Mouse (Mus musculus) MEL (cell line): Measurements from ENCODE around the gene Slc17a1. TPM values are rescaled to one million over a fixed set of nuclear protein-coding genes. Genes with fewer than 3 reads are reported as not detected.
A peak's percentile ranks its signal among the peaks of the same experiment; 100 is the strongest.

Source experiments
- DNase-seq: peaks from one replicate; pipeline ENCODE4 v3.0.0; 2011; ENCODE audit warnings: low read depth, low spot score
- H3K27ac ChIP-seq: 2 replicates; pipeline ENCODE4 v1.5.1; 2012; ENCODE audit warnings: low read depth, mild to moderate bottlenecking, control low read depth, low read length, moderate library complexity; ENCODE audit not compliant: control insufficient read depth
- H3K27me3 ChIP-seq, 2 experiments: fragments of 150-350 bp in 1 of 2; sonication (generic) in 1 of 2; 2 replicates each; pipeline ENCODE4 v1.6.1; 2012; ENCODE audit warnings: low read length in 2 of 2, mild to moderate bottlenecking in 2 of 2, improper control_type of control experiment in 1 of 2, moderate library complexity in 1 of 2; ENCODE audit not compliant: insufficient read depth in 2 of 2, control insufficient read depth in 1 of 2
- H3K36me3 ChIP-seq, 2 experiments: 2 replicates each; pipeline ENCODE4 v1.6.1; 2012 to 2014; ENCODE audit warnings: low read length in 2 of 2, improper control_type of control experiment in 1 of 2, inconsistent platforms in 1 of 2, mild to moderate bottlenecking in 1 of 2; ENCODE audit not compliant: insufficient read depth in 2 of 2, control insufficient read depth in 1 of 2
- H3K4me1 ChIP-seq, 2 experiments: fragments of 150-350 bp in 1 of 2; sonication (generic) in 1 of 2; 2 replicates each; pipeline ENCODE4 v1.6.1; 2012; ENCODE audit warnings: low read length in 2 of 2, improper control_type of control experiment in 1 of 2, mild to moderate bottlenecking in 1 of 2; ENCODE audit not compliant: insufficient read depth in 2 of 2, control insufficient read depth in 1 of 2
- H3K4me3 ChIP-seq, 2 experiments: fragments of 150-350 bp in 1 of 2; sonication (generic) in 1 of 2; 2 replicates each; pipeline ENCODE4 v1.5.1; 2012; ENCODE audit warnings: low read depth in 2 of 2, low read length in 2 of 2, mild to moderate bottlenecking in 2 of 2, moderate library complexity in 2 of 2, control low read depth in 1 of 2, improper control_type of control experiment in 1 of 2; ENCODE audit not compliant: control insufficient read depth in 1 of 2, insufficient read depth in 1 of 2
- H3K79me2 ChIP-seq: 2 replicates; pipeline ENCODE4 v1.6.1; 2012; ENCODE audit warnings: mild to moderate bottlenecking, low read length, moderate library complexity; ENCODE audit not compliant: control insufficient read depth, poor library complexity, insufficient read depth
- H3K9ac ChIP-seq: 2 replicates; pipeline ENCODE4 v1.6.1; 2012; ENCODE audit warnings: low read depth, mild to moderate bottlenecking, control low read depth, low read length, moderate library complexity; ENCODE audit not compliant: control insufficient read depth, poor library complexity, severe bottlenecking
- H3K9me3 ChIP-seq: fragments of 150-350 bp; sonication (generic); replicated peaks from 2 replicates; pipeline ENCODE4 v1.6.1; 2012; ENCODE audit warnings: mild to moderate bottlenecking, low read length, improper control_type of control experiment, moderate library complexity; ENCODE audit not compliant: insufficient read depth
- BHLHE40 ChIP-seq: IDR thresholded peaks from 2 replicates; pipeline ENCODE4 v1.6.1; 2012; ENCODE audit warnings: low read depth, mild to moderate bottlenecking, inconsistent platforms, low read length, improper control_type of control experiment, borderline replicate concordance
- CHD1 ChIP-seq: IDR thresholded peaks from 2 replicates; pipeline ENCODE4 v1.6.1; 2012; ENCODE audit warnings: low read depth, mild to moderate bottlenecking, inconsistent platforms, low read length, improper control_type of control experiment
- CHD2 ChIP-seq: IDR thresholded peaks from 2 replicates; pipeline ENCODE4 v1.6.1; 2011; ENCODE audit warnings: low read length, improper control_type of control experiment
- CTCF ChIP-seq, 3 experiments: IDR thresholded peaks in 2 of 3; conservative IDR thresholded peaks in 1 of 3; 2 replicates each; pipeline ENCODE4 v1.5.1; 2011 to 2012; ENCODE audit warnings: low read length in 3 of 3, low read depth in 2 of 3, mild to moderate bottlenecking in 2 of 3, improper control_type of control experiment in 1 of 3, inconsistent platforms in 1 of 3, mixed read lengths in 1 of 3, moderate library complexity in 1 of 3; ENCODE audit not compliant: control insufficient read depth in 1 of 3, insufficient read depth in 1 of 3, poor library complexity in 1 of 3, severe bottlenecking in 1 of 3
- E2F4 ChIP-seq: IDR thresholded peaks from 2 replicates; pipeline ENCODE4 v1.6.1; 2011; ENCODE audit warnings: low read depth, low read length, improper control_type of control experiment, borderline replicate concordance
- EP300 ChIP-seq, 2 experiments: IDR thresholded peaks; 2 replicates each; pipeline ENCODE4 v1.6.1; 2011; ENCODE audit warnings: improper control_type of control experiment in 2 of 2, low read length in 2 of 2, low read depth in 1 of 2, mild to moderate bottlenecking in 1 of 2
- HCFC1 ChIP-seq: IDR thresholded peaks from 2 replicates; pipeline ENCODE4 v1.6.1; 2012; ENCODE audit warnings: low read depth, mild to moderate bottlenecking, inconsistent platforms, low read length, improper control_type of control experiment, moderate library complexity
- MEF2A ChIP-seq: IDR thresholded peaks from 2 replicates; pipeline ENCODE4 v1.6.1; 2014; ENCODE audit warnings: low read depth, mild to moderate bottlenecking, inconsistent platforms, low read length, improper control_type of control experiment; ENCODE audit not compliant: poor library complexity, insufficient replicate concordance, severe bottlenecking; ENCODE audit errors: extremely low read depth
- MXI1 ChIP-seq: IDR thresholded peaks from 2 replicates; pipeline ENCODE4 v1.6.1; 2011; ENCODE audit warnings: mild to moderate bottlenecking, low read depth, low read length, improper control_type of control experiment
- MYB ChIP-seq: IDR thresholded peaks from 2 replicates; pipeline ENCODE4 v1.6.1; 2011; ENCODE audit warnings: mild to moderate bottlenecking, low read depth, low read length, improper control_type of control experiment
- POLR2A ChIP-seq, 2 experiments: IDR thresholded peaks; 2 replicates each; pipeline ENCODE4 v1.6.1; 2011 to 2012; ENCODE audit warnings: low read length in 2 of 2, mild to moderate bottlenecking in 2 of 2, control low read depth in 1 of 2, improper control_type of control experiment in 1 of 2, low read depth in 1 of 2, moderate library complexity in 1 of 2; ENCODE audit not compliant: control insufficient read depth in 1 of 2, insufficient read depth in 1 of 2, poor library complexity in 1 of 2
- RAD21 ChIP-seq: IDR thresholded peaks from 2 replicates; pipeline ENCODE4 v1.6.1; 2011; ENCODE audit warnings: mild to moderate bottlenecking, low read depth, low read length, improper control_type of control experiment
- RCOR1 ChIP-seq: IDR thresholded peaks from 2 replicates; pipeline ENCODE4 v1.6.1; 2012; ENCODE audit warnings: low read depth, mild to moderate bottlenecking, inconsistent platforms, low read length, improper control_type of control experiment
- SIN3A ChIP-seq: IDR thresholded peaks from 2 replicates; pipeline ENCODE4 v1.6.1; 2012; ENCODE audit warnings: low read length, improper control_type of control experiment, inconsistent platforms
- SMC3 ChIP-seq: IDR thresholded peaks from 2 replicates; pipeline ENCODE4 v1.6.1; 2011; ENCODE audit warnings: low read depth, low read length, improper control_type of control experiment
- TCF12 ChIP-seq: IDR thresholded peaks from 2 replicates; pipeline ENCODE4 v1.6.1; 2014; ENCODE audit warnings: low read depth, mild to moderate bottlenecking, inconsistent platforms, low read length, improper control_type of control experiment, moderate library complexity
- UBTF ChIP-seq: IDR thresholded peaks from 2 replicates; pipeline ENCODE4 v1.6.1; 2012; ENCODE audit warnings: low read depth, mild to moderate bottlenecking, inconsistent platforms, low read length, improper control_type of control experiment, moderate library complexity, borderline replicate concordance; ENCODE audit not compliant: insufficient read depth
- ZNF384 ChIP-seq: IDR thresholded peaks from 2 replicates; pipeline ENCODE4 v1.6.1; 2012; ENCODE audit warnings: low read depth, mild to moderate bottlenecking, inconsistent platforms, low read length, improper control_type of control experiment
- polyA plus RNA-seq, 2 experiments: library from polyadenylated mRNA; stranded (reverse) in 1 of 2; unstranded in 1 of 2; fragments of >175 nt in 1 of 2; fragments of >200 nt in 1 of 2; gene quantifications; 2 replicates each; pipeline versions ENCODE4 v1.2.1 to v1.2.4; 2012; ENCODE audit warnings: low replicate concordance in 2 of 2, low read depth in 1 of 2; ENCODE audit not compliant: insufficient read length in 2 of 2, insufficient read depth in 1 of 2, missing spikeins in 1 of 2
- total RNA-seq: library from RNA; depleted of rRNA; stranded (reverse); fragments of 300-350 nt; gene quantifications from 2 replicates; pipeline ENCODE4 v1.2.3, GENCODE M21; 2012

Gene Slc17a1
- total and polyA plus RNA-seq, 3 experiments: not detected

DNA sequence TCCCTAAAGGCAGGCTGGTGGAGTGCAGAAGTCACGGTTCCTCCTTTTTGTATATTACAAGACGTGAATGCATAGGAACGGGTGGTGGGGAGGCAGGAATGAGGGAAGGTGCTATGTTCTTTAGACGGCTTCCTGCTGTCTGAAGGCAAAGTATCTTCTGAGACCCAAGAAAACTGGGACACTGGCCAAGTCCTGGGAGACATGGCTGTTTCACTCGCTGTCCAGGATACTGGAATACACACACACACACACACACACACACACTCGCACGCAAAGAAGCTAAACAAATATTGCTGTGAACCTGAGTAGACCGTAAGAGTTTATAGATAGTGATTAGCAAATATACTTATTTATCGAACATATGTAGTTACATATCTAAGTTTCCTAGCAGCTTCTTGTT, 2.8 kb upstream of the Slc17a1 start:
- Histone ChIP-seq H3K27me3 (peaks cover under 1 to 5% of the 10 kb centered on the region in 2 experiments; a peak in 2 of 4 replicates), H3K9me3 (no peaks in the 10 kb centered on the region), H3K9ac (no peak overlapping the region), H3K36me3 (peaks cover 0 to 10% of the 10 kb centered on the region in 2 experiments; a peak in 2 of 4 replicates), H3K79me2 (no peaks in the 10 kb centered on the region), H3K4me3 (no peak overlapping the region), H3K27ac (no peak overlapping the region), H3K4me1 (peaks cover 17 to 33% of the 10 kb centered on the region in 2 experiments; a peak in 3 of 4 replicates)
- DNase-seq: no peak
- TF ChIP-seq MYB (no peak), BHLHE40 (no peak), EP300 (IDR thresholded peaks at IDR 0.05; ENCODE audit: low read depth in 1 of 2, low read length in 2 of 2) (no peak), MEF2A (no peak), MXI1 (no peak), TCF12 (no peak), E2F4 (no peak), SIN3A (no peak), POLR2A (IDR thresholded peaks at IDR 0.05; ENCODE audit: control insufficient read depth in 1 of 2, insufficient read depth in 1 of 2, low read depth in 1 of 2, low read length in 2 of 2, poor library complexity in 1 of 2) (no peak), CHD2 (no peak), CTCF (IDR thresholded peaks at IDR 0.05 in 2 of 3, conservative IDR thresholded peaks at IDR 0.05 in 1 of 3; ENCODE audit: control insufficient read depth in 1 of 3, insufficient read depth in 1 of 3, low read depth in 2 of 3, low read length in 3 of 3, poor library complexity in 1 of 3, severe bottlenecking in 1 of 3) (no peak), HCFC1 (no peak), ZNF384 (no peak)

DNA sequence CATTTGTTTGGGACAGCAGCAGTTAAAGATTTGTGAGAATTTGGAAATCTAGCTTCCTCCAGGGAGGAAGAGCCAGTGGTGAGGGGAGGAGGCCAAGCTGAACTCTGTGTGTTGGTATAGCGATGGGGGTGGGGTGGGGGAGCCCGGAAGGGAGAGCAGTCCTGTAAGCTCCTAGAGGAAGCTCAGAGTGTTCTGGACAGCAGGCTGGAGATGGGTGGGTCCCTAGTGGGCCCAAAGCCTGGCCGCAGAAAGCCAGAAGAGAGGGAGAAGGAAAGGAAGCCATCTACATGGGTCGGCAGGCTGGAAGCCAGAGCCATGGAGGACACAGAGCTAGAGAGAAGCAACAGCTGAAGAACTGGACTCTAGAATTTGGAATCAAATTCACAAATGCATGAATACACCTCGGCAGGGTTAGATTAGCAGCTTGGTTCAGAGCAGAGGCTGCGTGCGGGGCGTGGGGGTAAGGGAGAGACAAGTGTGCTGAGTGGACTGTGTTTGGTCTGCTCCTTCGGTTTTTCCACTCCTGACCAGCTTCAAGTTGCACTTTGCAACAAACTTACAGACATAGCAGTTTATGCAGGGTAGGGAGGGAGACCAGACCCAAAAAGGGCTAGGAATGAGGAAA, 1.4 kb upstream of the Slc17a1 start:
- Histone ChIP-seq H3K27me3 (peaks cover 1 to 2% of the 10 kb centered on the region in 2 experiments; a peak in 2 of 4 replicates), H3K36me3 (peaks cover 0 to 10% of the 10 kb centered on the region in 2 experiments; a peak in 2 of 4 replicates), H3K9me3 (no peaks in the 10 kb centered on the region), H3K9ac (no peak overlapping the region), H3K4me3 (peak overlapping the region in 1 of 2 experiments; percentile 34; a peak in 1 of 4 replicates), H3K27ac (no peak overlapping the region), H3K79me2 (no peaks in the 10 kb centered on the region), H3K4me1 (peaks cover 17 to 28% of the 10 kb centered on the region in 2 experiments; a peak in 3 of 4 replicates)
- no peak for DNase-seq
- TF ChIP-seq MXI1 (no peak), RAD21 (no peak), UBTF (no peak), SMC3 (no peak), RCOR1 (no peak), CHD1 (no peak)
